Mouse (Mus musculus) embryo, embryonic 10.5 days (tissue): ENCODE measurements around the gene Hist1h2bn.
"Not testable (repeated sequence)": the region's sequence is repeated elsewhere in the genome, so short reads cannot be mapped to it uniquely, and the experiment has no call there.

Experiments used
- DNase-seq: peaks from one replicate; pipeline ENCODE4 v3.0.0-alpha.2; 2015; ENCODE audit warnings: low spot score

The Hist1h2bn gene

DNA sequence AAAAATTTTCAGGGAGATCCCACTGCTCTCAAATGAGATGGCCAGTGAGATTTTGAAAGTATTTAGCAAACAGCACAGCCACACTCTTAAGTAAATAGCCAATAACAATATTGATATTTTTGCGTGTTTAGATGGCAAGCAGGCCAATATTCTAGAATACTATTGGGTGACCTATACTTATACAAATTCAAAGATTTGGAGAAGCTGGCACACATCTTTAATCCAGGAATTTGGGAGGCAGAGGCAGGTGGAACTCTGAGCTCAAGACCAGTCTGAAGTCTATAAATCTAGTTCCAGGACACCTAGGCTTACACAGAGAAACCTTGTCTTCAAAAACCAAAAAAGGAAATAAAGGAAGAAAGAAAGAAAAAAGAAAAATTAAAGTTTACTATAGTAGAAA, 27.7 kb downstream of the Hist1h2bn start:
- peak; percentile 31 for DNase-seq

DNA sequence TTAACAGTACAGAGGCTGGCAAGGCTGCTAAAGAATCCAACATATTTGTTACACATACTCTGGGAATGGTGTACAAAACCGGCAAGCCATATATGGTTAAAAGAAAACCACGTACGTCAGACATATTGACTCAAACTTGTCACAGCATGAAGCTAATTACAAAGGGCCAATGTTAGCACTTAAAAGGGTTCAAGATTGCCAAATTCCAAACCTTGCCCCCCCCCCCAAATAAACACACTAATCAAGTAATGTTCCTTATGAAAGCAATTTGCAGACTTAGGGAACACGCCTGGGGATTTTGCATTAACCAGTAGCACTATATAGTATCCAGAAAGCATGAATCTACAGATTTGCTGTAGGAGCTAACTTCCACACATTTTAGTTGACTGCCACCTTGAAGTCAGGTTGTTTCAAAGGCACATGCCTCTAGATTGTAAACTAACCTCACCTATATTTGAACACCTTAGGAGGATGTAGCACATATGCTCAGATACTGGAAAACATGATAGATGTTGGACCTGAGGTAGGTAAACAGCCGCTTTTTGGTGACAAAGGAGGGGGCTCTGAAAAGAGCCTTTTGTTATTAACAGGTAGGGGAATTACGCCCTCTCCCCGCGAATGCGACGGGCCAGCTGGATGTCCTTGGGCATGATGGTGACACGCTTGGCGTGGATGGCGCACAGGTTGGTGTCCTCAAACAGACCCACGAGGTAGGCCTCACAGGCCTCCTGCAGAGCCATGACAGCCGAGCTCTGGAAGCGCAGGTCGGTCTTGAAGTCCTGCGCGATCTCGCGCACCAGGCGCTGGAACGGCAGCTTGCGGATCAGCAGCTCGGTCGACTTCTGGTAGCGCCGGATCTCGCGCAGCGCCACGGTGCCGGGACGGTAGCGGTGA, 28.7 kb downstream of the Hist1h2bn start:
- DNase-seq, result peak; percentile 86

DNA sequence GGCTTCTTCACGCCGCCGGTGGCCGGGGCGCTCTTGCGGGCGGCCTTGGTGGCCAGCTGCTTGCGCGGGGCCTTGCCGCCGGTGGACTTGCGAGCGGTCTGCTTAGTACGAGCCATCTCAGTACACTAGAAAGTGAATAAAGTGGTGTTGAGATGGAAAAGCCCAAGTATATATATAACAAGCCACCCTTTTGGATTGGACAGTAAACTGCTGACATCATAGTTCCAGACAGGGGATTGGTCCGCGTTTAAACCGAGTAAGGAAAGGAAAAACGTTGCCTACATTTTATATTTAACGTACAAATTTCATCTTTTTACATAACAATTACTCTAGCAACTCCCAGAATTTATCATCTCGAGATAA, 29.3 kb downstream of the Hist1h2bn start, which contains the start of gene Hist1h3i:
Hist1h3i (minus strand) TSS at position 116 of the 363 bp plus-strand sequence.
- peak; percentile 93 for DNase-seq

DNA sequence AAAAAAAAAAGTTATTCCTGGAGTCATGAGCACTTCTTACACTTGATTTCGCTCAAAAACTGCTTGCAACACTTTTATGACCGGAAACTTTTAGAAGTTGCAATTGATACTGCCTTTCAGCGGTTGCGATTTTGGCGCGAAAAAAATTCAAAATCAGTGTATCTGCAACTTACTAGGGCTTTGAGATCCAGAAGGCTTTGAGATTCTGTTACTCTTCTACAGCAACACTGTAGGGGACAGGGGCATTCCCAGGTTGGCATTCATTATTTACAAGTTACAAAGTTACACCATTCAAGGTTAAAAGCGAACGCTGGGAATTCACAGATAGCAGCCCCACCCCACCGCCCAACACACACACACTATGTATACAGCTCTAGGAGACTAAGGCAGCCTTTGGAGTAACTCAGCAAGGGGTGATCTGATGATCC, 29.8 kb downstream of the Hist1h2bn start:
- peak; percentile 77 for DNase-seq

DNA sequence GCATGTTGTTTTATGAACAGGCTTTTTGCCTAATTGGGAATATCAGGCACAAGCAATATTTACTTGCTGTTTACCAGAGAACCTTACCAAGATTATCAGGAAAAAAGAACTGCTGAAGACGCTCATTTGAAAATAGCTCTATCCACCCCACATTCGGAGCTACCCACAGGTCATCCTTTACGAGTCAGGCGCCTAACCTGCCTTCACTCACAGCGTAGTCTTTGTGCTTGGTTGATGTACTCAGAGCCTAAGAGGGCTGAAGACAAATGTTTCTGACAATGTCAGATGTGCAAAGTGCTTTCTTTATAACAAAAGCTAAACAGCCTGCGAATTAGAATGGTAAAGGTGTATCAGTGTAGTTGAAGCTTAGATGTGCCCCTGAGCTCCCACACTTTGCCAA, 30.4 kb downstream of the Hist1h2bn start:
- peak; percentile 60 for DNase-seq

DNA sequence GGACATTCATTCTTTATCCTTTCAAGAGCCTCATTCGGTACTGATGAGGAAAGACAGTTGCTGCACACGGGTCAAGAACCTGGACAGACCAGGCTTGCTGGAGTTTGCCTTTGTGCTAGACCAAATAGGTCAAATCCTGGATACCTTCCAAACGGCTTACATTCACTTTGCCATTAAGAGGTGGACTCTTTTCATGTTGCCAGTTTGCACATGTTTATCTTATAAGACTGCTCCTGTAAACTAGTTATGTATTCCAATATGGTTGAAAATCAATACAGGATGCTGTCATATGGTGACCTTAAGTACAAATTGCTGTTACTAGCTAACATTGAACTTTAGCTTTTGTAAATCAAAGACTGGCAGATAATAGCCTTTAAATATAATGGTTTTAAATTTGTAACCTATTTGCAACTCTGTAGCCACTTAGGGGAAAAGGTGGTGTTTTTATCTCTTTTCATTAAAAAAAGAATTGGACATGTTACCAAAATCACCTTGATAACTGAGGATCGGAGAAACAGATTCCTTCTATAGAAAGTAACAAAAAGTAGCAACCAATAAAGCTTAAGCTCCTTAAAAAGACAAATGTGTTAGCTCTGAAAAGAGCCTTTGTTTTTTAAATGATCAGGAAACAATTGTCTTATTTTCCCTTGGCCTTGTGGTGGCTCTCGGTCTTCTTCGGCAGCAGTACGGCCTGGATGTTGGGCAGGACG, 32.4 kb downstream of the Hist1h2bn start:
- DNase-seq, result peak; percentile 82

DNA sequence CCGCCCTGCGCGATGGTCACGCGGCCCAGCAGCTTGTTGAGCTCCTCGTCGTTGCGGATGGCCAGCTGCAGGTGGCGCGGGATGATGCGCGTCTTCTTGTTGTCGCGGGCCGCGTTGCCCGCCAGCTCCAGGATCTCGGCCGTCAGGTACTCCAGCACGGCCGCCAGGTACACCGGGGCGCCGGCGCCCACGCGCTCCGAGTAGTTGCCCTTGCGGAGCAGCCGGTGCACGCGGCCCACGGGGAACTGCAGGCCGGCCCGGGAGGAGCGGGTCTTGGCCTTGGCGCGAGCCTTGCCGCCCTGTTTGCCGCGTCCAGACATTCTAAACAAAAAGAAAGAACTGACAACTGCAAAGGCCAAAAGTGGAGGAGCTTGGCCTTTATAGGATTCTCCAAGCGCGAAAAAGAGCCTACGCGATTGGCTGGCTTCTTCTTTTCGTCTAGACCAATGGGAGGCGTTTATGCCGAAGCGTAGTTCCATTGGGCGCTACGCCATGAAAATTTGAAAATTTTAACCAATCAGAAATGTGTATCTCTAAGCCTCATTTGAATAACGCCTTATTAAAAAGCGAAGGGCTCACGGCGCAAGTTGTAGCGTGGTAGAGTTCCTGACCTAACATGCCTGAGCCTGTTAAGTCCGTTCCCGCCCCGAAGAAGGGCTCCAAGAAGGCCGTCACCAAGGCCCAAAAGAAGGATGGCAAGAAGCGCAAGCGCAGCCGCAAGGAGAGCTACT, 33.1 kb downstream of the Hist1h2bn start, which contains the start of the genes Hist1h2an and Hist1h2bp:
Hist1h2an (minus strand) TSS at position 320 of the 731 bp plus-strand sequence.
Hist1h2bp (plus strand) TSS at position 563 of the 731 bp plus-strand sequence.
- DNase-seq, result peak; percentile 98

DNA sequence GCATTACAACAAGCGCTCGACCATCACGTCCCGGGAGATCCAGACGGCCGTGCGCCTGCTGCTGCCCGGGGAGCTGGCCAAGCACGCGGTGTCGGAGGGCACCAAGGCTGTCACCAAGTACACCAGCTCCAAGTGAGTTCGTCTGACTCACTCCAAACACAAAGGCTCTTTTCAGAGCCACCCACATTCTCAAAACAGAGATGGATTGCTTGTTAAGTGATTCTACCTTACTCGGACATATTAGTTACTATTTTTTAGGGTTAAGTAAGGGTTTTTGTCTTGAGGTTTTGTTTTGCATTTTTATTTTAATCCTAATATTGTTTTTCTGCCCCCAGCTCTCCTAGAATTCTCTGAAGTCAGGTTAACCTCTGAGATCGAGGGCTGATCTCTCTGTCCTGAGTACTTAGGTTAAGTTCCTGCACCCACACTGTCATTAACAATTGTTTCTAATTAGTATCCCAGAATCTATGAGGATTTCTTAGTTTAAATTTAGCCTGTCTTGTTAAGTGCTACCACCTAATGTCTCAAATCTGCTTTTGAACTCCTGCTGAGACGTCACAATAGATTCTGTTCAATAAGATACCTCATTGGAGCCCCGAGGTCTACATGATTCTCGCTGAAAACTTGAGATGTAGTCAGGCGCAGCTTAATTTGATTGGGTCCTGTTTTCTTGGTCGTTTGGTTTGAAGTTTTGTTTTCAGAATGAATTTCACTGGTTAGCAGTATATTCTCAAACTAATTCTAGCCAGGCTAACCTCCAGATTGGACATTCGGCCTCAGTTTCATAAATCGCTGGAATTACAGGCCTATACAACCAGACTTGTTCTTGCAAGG, 34.1 kb downstream of the Hist1h2bn start:
- DNase-seq, result peak; percentile 75

DNA sequence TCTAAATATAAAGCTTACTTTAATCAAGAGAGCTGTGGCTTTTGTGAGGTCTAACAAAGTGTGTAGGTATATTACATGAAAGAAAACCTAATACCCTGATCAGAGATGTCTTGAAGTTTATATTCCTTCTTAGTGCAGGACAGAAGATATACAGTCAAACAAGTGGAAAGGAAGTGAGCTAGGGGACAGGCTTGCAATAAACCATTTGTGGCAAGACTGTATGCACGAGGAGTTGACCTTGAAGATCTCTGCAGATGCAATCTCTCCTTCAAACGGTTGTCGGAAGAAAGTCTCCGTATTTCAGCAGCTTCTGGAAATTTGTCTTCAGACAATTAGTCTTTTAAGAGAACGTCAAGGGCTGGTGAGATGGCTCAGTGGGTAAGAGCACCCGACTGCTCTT, 36.0 kb downstream of the Hist1h2bn start:
- peak; percentile 11 for DNase-seq

DNA sequence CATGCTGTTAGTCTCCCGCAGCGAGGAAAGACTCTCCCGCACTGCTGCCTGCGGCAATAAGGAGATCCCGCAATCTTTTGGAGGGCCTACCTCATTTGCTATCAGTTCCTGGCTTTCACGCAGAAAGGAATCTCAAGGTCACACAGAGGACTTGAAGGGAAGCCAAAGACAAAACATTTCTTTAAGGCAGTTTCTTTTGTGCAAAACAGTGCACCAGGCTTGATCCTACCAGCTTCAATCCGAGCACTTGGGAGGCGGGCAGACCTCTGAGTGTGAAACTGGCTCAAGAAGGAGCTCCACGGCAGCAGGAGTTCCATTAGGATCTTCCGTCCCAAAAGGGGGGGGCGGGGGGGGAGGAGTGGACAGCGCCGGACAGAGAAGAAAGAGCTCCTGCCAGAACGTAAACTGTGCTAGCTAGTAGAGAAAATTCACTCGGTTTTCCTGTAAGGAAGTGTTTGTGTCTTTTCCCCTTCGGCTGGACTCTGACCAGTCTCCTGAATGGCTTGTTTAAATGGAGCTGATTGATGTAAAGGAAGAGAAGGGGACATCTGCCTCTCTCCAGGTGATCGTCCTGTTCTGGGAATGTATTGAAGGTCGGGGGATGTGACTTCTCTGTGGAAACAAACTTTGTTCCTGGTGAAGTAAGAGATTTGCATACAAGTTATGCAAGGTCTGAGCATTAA, 36.8 kb downstream of the Hist1h2bn start:
- DNase-seq, result peak; percentile 49

DNA sequence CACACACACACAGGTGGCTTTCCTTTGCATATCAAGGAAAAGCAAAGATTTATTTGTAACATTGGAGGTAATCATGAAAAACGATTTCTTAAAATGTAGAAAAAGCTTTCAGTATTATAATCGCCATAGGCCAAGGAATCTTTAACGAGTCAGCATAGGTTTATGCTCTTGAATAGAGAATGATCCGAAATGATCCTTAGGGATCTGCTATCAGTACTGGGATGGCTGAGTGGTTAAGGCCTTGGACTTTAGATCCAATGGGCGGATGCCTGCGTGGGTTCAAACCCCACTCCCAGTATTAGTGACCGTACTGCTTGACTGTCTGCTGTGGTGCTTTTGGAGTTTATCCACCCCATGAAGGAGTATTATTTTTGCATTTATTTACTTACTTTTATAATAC, 41.7 kb downstream of the Hist1h2bn start:
- DNase-seq, result no peak

DNA sequence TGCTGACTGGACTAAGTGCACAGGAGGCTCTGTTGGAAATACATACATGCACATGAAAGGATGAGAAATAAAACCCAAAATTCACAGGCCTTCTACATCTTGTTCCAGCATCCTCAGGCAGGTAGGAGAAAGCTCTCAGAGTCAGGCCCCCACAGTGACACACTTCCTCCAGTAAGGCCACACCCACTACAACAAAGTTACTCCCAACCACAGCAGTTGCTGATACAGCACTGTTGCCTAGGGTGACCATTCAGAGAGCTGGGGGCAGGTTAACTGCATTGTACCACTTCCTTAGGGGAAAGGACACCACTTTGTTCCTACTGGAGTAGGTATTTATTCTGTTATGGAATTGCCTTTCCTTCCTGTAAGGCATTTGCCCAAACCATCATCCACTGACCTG, 43.2 kb downstream of the Hist1h2bn start:
- DNase-seq, result not testable (repeated sequence)

DNA sequence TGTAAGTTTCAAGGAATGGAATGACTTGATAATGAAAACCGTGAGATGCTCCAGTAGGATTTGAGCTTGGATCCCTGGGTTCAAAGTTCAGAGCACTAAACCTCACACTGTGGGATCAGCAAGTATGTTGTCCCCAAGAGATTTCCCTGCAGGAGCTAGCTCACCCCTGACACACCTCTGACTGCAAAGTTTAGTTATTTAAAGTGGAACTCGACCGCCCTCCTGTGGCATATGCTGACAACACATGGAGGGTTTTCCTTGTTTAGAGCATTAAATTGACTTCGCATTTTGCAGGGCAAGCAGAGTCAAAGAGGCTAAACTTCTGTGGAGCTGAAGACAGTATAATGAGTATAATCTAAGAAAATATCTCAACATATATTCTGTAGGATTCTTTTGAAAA, 49.1 kb downstream of the Hist1h2bn start:
- DNase-seq, result not testable (repeated sequence)
